Mouse (Mus musculus) embryonic fibroblast, embryonic 13.5 days (primary cell): ENCODE measurements around the gene Col4a1.

Source experiments
- CTCF ChIP-seq: IDR thresholded peaks from 2 replicates; pipeline ENCODE4 v1.5.1; 2011; ENCODE audit warnings: mild to moderate bottlenecking, control low read depth, low read length, moderate library complexity, borderline replicate concordance; ENCODE audit not compliant: insufficient read depth
- POLR2A ChIP-seq: IDR thresholded peaks from 2 replicates; pipeline ENCODE4 v1.6.1; 2011; ENCODE audit warnings: low read depth, mild to moderate bottlenecking, control low read depth, low read length, moderate library complexity

- TF ChIP-seq CTCF: no peak
- no peak for TF ChIP-seq POLR2A
Observed at GRCm38 (mm10) chr8:11322724-11323585, 10.3 kb upstream of the Col4a1 start.
